Mouse (Mus musculus): ENCODE data around the gene 1700028P14Rik. TPM values are rescaled to one million over a fixed set of nuclear protein-coding genes. Genes with fewer than 3 reads are reported as not detected.
"Not testable (repeated sequence)": the region's sequence is repeated elsewhere in the genome, so short reads cannot be mapped to it uniquely, and the experiment has no call there.

The 1700028P14Rik gene
- 0.54 TPM in 1 of 2 replicates, not detected in the other for polyA plus RNA-seq (2016; fragmentation: Nextera tagmentation; extraction: Ambion mirVana)

DNA sequence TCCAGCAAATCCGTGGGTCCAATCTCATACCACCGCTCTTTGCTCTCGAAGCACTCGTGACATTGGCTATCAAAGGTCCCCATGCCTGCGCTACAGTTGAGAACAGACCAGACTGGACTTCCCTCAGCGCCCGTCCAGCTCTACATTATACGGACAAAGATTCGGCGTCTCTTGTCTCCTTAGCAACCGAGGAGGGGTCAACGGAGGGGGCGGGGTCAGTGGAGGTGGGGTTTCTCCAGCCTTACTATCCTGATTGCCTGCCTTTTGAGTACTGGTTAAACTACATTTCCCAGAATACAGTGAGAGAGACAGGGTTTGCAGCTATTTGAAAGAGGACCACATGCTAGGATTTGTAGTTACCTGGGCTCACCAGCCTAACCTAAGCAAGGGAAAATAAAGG, at the start of gene 1700028P14Rik:
Gene 1700028P14Rik, minus strand, starts transcription at position 169 of the 400 bp plus-strand sequence.
- H3K9ac ChIP-seq (replicated peaks): no peak within 1 kb of the TSS
- H3K36me3 ChIP-seq: no peaks in the 10 kb centered on the region
- no peak within 1 kb of the TSS for H3K27ac ChIP-seq (replicated peaks)
- H3K4me1 ChIP-seq: no peaks in the 10 kb centered on the region
- 2% methylated on average over 13 of the region's 13 CpGs for WGBS
- peak within 1 kb of the TSS; percentile 42 for H3K4me2 ChIP-seq (replicated peaks)
- H3K9me3 ChIP-seq: no peaks in the 10 kb centered on the region
- no peaks in the 10 kb centered on the region for H3K27me3 ChIP-seq
- H3K4me3 ChIP-seq: 0 out of 2 replicates have a peak within 1 kb of the TSS, but pooled peaks have one; percentile 4
- peak; percentile 90 for ATAC-seq (ENCODE audit: low FRiP score, low read depth)

DNA sequence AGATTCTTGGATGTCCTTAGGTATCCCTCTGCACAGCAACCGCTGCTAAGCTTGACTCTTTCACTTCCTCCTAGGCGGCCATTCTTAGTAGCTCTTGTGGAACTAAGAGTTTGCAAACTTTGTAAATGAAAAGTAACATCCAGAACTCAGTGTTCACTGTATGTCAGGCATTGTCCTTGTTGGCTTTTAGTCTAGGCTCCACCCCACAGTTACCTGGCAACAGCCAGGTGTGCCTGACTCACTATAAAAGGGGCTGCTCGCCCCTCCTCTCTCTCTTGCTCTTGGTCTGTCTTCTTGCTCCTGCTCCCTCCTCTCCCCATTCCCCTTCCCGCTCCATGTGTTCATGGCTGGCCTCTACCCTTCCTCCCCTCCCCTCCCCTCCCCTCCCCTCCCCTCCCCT, 46.5 kb upstream of the 1700028P14Rik start:
- Histone ChIP-seq H3K4me1 (no peaks in the 10 kb centered on the region), H3K4me2 (replicated peaks) (no peak overlapping the region), H3K9ac (replicated peaks) (no peak overlapping the region), H3K4me3 (no peak overlapping the region), H3K27me3 (no peaks in the 10 kb centered on the region), H3K36me3 (peaks cover 45% of the 10 kb centered on the region), H3K27ac (replicated peaks) (no peak overlapping the region), H3K9me3 (no peaks in the 10 kb centered on the region)
- no peak for ATAC-seq (ENCODE audit: low FRiP score, low read depth)
- 88% methylated on average over 4 of the region's 4 CpGs for WGBS

DNA sequence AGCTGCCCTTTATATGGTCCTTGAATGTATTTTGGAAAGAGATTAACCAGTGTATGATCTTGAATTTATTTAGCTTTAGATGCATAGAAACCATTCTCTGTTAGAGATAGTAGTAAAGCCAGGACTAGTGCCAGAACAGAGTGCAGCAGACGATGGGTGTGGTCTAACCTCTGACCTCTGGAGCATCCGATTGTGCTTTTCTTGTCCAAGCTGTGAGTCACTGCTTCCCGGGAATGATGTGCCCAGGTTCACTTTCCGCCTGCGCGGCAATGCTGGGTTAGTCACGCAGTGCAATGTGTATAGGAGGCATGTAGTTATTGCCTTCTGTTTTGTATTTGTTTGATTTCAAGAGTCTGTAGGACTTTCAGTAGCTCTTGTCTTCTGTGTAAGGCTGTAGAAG, 45.8 kb upstream of the 1700028P14Rik start:
- 82% methylated on average over 7 of the region's 7 CpGs for WGBS
- Histone ChIP-seq H3K4me2 (replicated peaks) (no peak overlapping the region), H3K4me1 (no peaks in the 10 kb centered on the region), H3K9me3 (no peaks in the 10 kb centered on the region), H3K4me3 (no peak overlapping the region), H3K9ac (replicated peaks) (no peak overlapping the region), H3K36me3 (peaks cover 45% of the 10 kb centered on the region), H3K27ac (replicated peaks) (no peak overlapping the region), H3K27me3 (no peaks in the 10 kb centered on the region)
- ATAC-seq (ENCODE audit: low FRiP score, low read depth): no peak

DNA sequence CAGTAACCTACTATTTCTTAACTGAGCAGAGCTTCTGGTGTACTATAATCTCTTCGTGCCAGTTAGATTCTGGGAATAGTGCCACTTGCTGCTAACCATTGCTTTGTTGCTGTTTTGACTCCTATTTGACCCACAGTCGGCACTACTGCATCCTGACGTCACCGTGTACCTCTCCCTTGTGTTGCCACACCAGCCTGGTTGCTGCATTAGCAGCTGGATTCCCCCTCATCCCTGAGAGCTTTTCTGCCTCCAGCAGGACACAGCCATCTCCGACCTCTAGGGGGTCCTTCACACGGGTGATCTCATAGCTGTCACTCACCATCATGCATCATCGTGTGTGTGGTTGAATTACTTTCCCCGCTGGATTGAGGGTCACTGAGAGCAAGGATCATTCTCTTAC, 45.2 kb upstream of the 1700028P14Rik start:
- H3K4me2 ChIP-seq (replicated peaks): no peak overlapping the region
- no peak overlapping the region for H3K27ac ChIP-seq (replicated peaks)
- no peaks in the 10 kb centered on the region for H3K9me3 ChIP-seq
- H3K4me1 ChIP-seq: no peaks in the 10 kb centered on the region
- H3K27me3 ChIP-seq: no peaks in the 10 kb centered on the region
- 86% methylated on average over 8 of the region's 8 CpGs for WGBS
- ATAC-seq (ENCODE audit: low FRiP score, low read depth): no peak
- peaks cover 45% of the 10 kb centered on the region for H3K36me3 ChIP-seq
- H3K9ac ChIP-seq (replicated peaks): no peak overlapping the region
- H3K4me3 ChIP-seq: no peak overlapping the region

DNA sequence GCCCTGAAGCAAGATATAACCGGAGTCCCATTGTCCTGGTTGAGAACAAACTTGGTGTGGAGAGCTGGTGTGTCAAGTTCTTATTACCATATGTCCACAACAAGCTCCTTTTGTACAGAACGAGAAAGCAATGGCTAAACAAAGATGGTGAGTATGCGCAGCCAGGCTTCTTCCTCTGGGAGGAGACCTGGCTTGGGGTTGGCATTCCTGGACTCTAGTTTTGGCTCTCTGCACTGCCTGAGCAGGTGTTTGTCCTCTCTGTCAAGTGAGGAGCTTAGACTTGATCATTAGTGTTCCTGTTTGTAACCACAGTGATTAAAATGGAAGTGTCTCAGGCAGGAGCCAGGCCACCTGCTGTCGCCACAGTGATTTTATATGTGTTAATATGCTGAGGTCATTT, 41.7 kb upstream of the 1700028P14Rik start:
- Histone ChIP-seq H3K4me1 (0 out of 2 replicates have a peak, but pooled peaks cover 9% of the 10 kb centered on the region), H3K4me3 (no peak overlapping the region), H3K9ac (replicated peaks) (no peak overlapping the region), H3K4me2 (replicated peaks) (no peak overlapping the region), H3K36me3 (peaks cover 33% of the 10 kb centered on the region), H3K27ac (replicated peaks) (no peak overlapping the region), H3K9me3 (no peaks in the 10 kb centered on the region), H3K27me3 (no peaks in the 10 kb centered on the region)
- 77% methylated on average over 4 of the region's 4 CpGs for WGBS
- ATAC-seq (ENCODE audit: low FRiP score, low read depth): no peak

DNA sequence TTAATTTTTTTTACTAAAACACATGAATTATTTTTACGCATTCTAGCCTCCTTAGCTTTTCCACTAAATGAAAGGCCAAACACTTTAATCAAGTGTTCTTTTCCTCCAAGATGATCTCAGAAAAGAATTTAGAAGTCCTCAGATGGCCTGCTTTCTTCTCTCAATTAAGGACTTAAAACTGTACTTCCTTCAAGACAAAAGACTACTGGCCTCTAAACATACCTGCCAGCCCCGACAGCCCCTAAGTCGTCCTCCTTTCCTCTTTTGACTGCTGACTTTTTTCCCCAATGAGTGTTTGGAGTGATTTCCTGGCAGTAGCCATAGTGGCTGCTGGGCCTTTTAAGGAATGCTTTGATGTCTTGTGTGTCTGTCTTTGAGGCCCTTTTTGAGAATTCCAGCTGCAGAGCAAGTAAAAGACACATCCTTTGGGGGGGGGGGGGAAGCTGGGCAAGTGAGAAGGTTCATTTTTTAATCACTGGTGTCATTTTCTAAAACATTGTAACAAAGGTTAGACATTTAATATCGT, 35.9 kb upstream of the 1700028P14Rik start:
- no peak overlapping the region for H3K27ac ChIP-seq (replicated peaks)
- ATAC-seq (ENCODE audit: low FRiP score, low read depth): no peak
- H3K27me3 ChIP-seq: no peaks in the 10 kb centered on the region
- peaks cover 15% of the 10 kb centered on the region for H3K4me1 ChIP-seq
- no peaks in the 10 kb centered on the region for H3K36me3 ChIP-seq
- peak overlapping the region; percentile 87 for H3K4me3 ChIP-seq
- H3K9ac ChIP-seq (replicated peaks): no peak overlapping the region; the same call in 1 of the 2 replicates
- WGBS: 7% methylated on average over 4 of the region's 4 CpGs
- H3K9me3 ChIP-seq: no peaks in the 10 kb centered on the region
- H3K4me2 ChIP-seq (replicated peaks): peak overlapping the region; percentile 66

DNA sequence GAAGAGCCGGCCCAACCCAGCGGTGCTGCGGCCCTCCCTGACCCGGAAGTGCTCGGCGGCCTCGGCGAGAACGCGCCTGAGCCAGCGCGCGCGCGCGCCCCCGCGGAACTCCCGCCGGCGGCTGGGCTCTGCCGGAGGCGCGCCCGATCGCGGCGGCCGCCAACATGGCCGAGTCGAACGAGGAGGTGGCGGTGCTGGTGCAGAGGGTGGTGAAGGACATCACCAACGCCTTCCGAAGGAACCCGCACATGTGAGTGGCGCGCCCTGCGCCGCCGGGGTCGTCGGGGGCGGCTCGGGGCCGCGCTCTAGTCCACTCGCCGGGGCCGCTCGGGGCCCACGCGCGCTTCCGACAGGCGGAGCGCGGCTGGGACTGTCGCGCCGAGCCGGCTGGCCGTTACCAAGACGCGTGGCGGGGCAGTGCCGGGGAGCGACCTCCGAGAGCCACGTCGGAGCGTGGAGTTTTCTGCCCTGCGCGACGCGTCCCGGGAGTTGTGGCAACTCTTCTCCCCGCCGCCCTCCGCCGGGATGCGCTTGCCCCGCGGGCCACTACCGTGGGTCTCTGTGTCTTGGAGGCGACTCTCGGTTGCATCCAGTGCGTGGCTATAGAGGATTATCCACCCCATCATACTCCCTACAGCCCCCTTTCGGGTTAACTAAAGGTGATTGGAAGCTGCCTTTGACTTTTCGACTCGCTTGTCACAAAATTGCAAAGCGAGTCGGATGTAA, 34.8 kb upstream of the 1700028P14Rik start, which contains the start of gene Ptar1:
Gene Ptar1, plus strand, starts transcription at position 134 of the 726 bp plus-strand sequence.
- Histone ChIP-seq H3K9ac (replicated peaks) (peak within 1 kb of the TSS; percentile 86), H3K36me3 (no peaks in the 10 kb centered on the region), H3K4me1 (peaks cover 15% of the 10 kb centered on the region), H3K4me2 (replicated peaks) (peak within 1 kb of the TSS; percentile 66), H3K4me3 (peak within 1 kb of the TSS; percentile 87), H3K27me3 (no peaks in the 10 kb centered on the region), H3K9me3 (no peaks in the 10 kb centered on the region), H3K27ac (replicated peaks) (peak within 1 kb of the TSS; percentile 95)
- peak; percentile 94 for ATAC-seq (ENCODE audit: low FRiP score, low read depth)
- WGBS: under 1% methylated on average over 93 of the region's 93 CpGs

DNA sequence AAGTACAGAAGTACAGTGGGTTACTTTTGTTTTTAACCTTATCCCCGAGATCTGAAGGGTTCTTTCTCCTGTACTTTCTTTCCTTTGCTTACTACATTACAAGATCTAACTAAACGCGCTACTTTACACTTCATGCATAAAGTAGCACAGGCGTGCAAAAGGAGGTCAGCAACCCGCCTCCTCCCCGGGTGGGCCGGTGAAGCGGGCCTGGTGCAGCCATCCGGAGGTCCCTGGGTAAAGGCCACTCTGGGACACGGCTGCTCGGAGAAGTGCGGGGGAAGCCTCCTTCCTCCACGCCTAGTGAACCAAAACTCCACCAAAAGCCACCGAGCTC, 34.3 kb upstream of the 1700028P14Rik start:
- H3K4me3 ChIP-seq: peak overlapping the region; percentile 87
- no peaks in the 10 kb centered on the region for H3K27me3 ChIP-seq
- peaks cover 15% of the 10 kb centered on the region for H3K4me1 ChIP-seq
- ATAC-seq (ENCODE audit: low FRiP score, low read depth): no peak
- peak overlapping the region; percentile 86 for H3K9ac ChIP-seq (replicated peaks)
- H3K9me3 ChIP-seq: no peaks in the 10 kb centered on the region
- WGBS: under 1% methylated on average over 14 of the region's 14 CpGs
- no peaks in the 10 kb centered on the region for H3K36me3 ChIP-seq
- H3K4me2 ChIP-seq (replicated peaks): peak overlapping the region; percentile 66
- peak overlapping the region; percentile 95 for H3K27ac ChIP-seq (replicated peaks)

DNA sequence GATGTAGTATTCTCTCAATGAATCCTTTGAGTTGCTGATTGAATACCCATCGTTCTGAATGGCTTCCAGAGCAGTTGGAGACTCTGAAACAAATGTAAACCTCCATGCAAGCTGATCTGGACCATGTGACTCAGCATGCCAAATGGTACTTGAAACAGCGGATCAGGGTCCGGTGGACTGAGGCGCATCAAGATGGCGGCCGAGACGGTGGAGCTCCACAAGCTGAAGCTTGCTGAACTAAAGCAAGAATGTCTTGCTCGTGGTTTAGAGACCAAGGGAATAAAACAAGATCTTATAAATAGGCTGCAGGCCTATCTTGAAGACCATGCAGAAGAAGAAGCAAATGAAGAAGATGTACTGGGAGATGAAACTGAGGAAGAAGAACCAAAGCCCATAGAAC, 23.0 kb upstream of the 1700028P14Rik start:
- not testable (repeated sequence) for H3K9ac ChIP-seq (replicated peaks); H3K27ac ChIP-seq (replicated peaks); H3K4me1 ChIP-seq; H3K27me3 ChIP-seq; H3K4me2 ChIP-seq (replicated peaks); H3K4me3 ChIP-seq; ATAC-seq (ENCODE audit: low FRiP score, low read depth); H3K36me3 ChIP-seq; H3K9me3 ChIP-seq
- WGBS: 94% methylated on average over 8 of the region's 8 CpGs

DNA sequence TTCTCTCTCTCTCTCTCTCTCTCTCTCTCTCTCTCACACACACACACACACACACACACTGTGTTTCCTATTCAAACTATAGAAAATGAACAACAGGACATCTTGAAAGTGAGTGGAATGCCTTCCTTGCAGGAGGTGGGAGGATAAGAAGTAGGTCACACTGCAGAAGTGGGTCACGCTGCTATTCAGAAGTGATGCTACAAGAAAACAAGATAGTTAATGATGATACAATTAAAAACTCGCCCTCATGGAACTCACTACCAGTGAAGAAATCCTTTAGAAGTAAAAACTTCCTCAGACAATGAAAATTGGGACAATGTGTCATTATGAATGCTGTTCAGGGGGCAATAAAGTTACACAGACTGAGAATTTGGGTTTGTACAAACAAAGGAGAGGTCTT, 20.4 kb upstream of the 1700028P14Rik start:
- Histone ChIP-seq H3K4me1 (no peaks in the 10 kb centered on the region), H3K9me3 (no peaks in the 10 kb centered on the region), H3K36me3 (no peaks in the 10 kb centered on the region), H3K27me3 (no peaks in the 10 kb centered on the region), H3K4me3 (no peak overlapping the region), H3K9ac (replicated peaks) (no peak overlapping the region), H3K27ac (replicated peaks) (no peak overlapping the region), H3K4me2 (replicated peaks) (no peak overlapping the region)
- WGBS: 62% methylated on average over 2 of the region's 2 CpGs
- ATAC-seq (ENCODE audit: low FRiP score, low read depth): no peak

DNA sequence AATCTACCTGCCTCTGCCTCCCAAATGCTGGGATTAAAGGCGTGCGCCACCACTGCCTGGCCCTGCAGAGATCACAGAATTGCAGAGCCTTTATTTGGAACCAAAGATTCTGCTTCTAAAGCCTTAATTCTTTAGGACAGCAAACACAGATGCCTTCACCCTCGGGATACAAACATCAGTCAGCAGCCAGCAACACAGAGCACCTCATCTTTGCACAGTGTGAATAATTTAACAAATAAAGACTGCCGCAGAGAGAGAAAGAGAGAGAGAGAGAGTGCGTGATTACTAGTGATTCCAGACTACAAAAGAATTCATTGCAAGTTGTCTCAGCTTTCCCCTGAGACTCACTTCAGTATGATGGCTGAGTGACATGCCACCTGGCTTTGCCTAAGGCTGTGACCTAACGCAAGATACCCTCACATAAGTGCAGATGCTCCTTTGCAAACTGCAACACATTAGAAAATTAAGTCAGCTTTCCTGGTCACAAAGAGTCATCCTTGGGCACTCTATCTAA, 15.6 kb upstream of the 1700028P14Rik start:
- Histone ChIP-seq H3K27me3 (no peaks in the 10 kb centered on the region), H3K4me1 (no peaks in the 10 kb centered on the region), H3K4me3 (no peak overlapping the region), H3K9ac (replicated peaks) (no peak overlapping the region), H3K27ac (replicated peaks) (no peak overlapping the region), H3K9me3 (no peaks in the 10 kb centered on the region), H3K4me2 (replicated peaks) (no peak overlapping the region), H3K36me3 (no peaks in the 10 kb centered on the region)
- peak; percentile 44; the same call in 1 of the 2 replicates for ATAC-seq (ENCODE audit: low FRiP score, low read depth)
- 56% methylated on average over 6 of the region's 6 CpGs for WGBS

DNA sequence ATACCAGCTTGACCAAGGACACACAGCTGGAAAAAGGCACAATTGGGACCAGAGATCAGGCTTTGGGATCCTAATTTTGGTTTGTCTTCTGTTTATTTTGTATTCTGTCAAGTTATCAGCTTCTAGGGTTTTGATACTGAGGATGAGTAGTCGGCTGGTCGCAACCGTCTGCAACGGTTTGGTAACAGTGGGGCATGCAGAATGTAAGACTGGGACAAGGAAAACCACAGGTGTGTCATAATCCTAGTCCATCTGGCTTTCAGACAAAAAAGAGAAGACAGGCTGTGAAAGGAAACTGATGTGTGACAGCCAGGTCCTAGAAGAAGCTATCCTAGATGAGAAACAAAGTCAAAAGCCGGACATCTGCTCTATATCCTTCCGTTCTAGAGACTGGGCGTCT, 11.5 kb upstream of the 1700028P14Rik start:
- ATAC-seq (ENCODE audit: low FRiP score, low read depth): no peak
- Histone ChIP-seq H3K4me3 (no peak overlapping the region), H3K36me3 (no peaks in the 10 kb centered on the region), H3K4me1 (no peaks in the 10 kb centered on the region), H3K27me3 (no peaks in the 10 kb centered on the region), H3K27ac (replicated peaks) (no peak overlapping the region), H3K9ac (replicated peaks) (no peak overlapping the region), H3K4me2 (replicated peaks) (no peak overlapping the region), H3K9me3 (no peaks in the 10 kb centered on the region)
- 82% methylated on average over 7 of the region's 7 CpGs for WGBS

Data from midbrain, embryonic 12.5 days (tissue).